Mouse (Mus musculus): Measurements from ENCODE around the gene Catsperb. TPM values are rescaled to one million over a fixed set of nuclear protein-coding genes. Genes with fewer than 3 reads are reported as not detected.

Gene Catsperb
- total and polyA plus RNA-seq, 2 experiments from 2014 or later, result not detected

GRCm38 (mm10) chr12:101633137-101633536, 228.7 kb downstream of the Catsperb start:
- H3K27ac ChIP-seq (ENCODE audit: low read depth), result no peak overlapping the region
- 64% methylated on average over 1 of the region's 1 CpGs for WGBS
- no peak overlapping the region for H3K9ac ChIP-seq (replicated peaks; ENCODE audit: low read depth, low read length)
- H3K9me3 ChIP-seq (replicated peaks; ENCODE audit: control insufficient read depth, low read length), result 0 out of 2 replicates have a peak, but pooled peaks cover 3% of the 10 kb centered on the region
- no peaks in the 10 kb centered on the region for H3K4me1 ChIP-seq (ENCODE audit: control insufficient read depth, insufficient read depth)
- TF ChIP-seq EP300 (IDR thresholded peaks at IDR 0.05; ENCODE audit: low read depth) (no peak), CTCF (IDR thresholded peaks at IDR 0.05; ENCODE audit: low read depth) (no peak)
- no peak for DNase-seq (ENCODE audit: low spot score)
- H3K4me3 ChIP-seq (ENCODE audit: low read depth, low read length), result no peak overlapping the region
- ATAC-seq (ENCODE audit: insufficient read depth, low read depth), result no peak
- no peak overlapping the region for H3K4me2 ChIP-seq (ENCODE audit: low read depth, low read length)
- H3K27me3 ChIP-seq (ENCODE audit: control insufficient read depth, insufficient read depth, low read length), result no peaks in the 10 kb centered on the region
- H3K36me3 ChIP-seq (replicated peaks; ENCODE audit: control insufficient read depth, insufficient read depth, low read length), result no peaks in the 10 kb centered on the region

- Histone ChIP-seq H3K4me3 (ENCODE audit: low read depth, low read length) (no peak overlapping the region), H3K27ac (ENCODE audit: low read depth) (no peak overlapping the region), H3K27me3 (ENCODE audit: control insufficient read depth, insufficient read depth, low read length) (no peaks in the 10 kb centered on the region), H3K4me1 (ENCODE audit: control insufficient read depth, insufficient read depth) (no peaks in the 10 kb centered on the region), H3K9ac (replicated peaks; ENCODE audit: low read depth, low read length) (no peak overlapping the region), H3K4me2 (ENCODE audit: low read depth, low read length) (no peak overlapping the region), H3K36me3 (replicated peaks; ENCODE audit: control insufficient read depth, insufficient read depth, low read length) (no peaks in the 10 kb centered on the region), H3K9me3 (replicated peaks; ENCODE audit: control insufficient read depth, low read length) (no peaks in the 10 kb centered on the region)
- TF ChIP-seq EP300 (IDR thresholded peaks at IDR 0.05; ENCODE audit: low read depth) (no peak), CTCF (IDR thresholded peaks at IDR 0.05; ENCODE audit: low read depth) (no peak)
- WGBS, result 84% methylated on average over 2 of the region's 2 CpGs
- ATAC-seq (ENCODE audit: insufficient read depth, low read depth), result no peak
- DNase-seq (ENCODE audit: low spot score), result no peak
Measured at GRCm38 (mm10) chr12:101667502-101667901, 263.0 kb downstream of the Catsperb start.

Small RNA genes within 50 kb of the gene (microRNA-seq; reads per million reads assigned to microRNA genes)
- not detected for gene Gm24542
